Comparison of ENCODE assay signal across 8 mouse cellular contexts in genomic region chr4:46137629-46138286, GRCm38 (mm10). TPM values are rescaled to one million over a fixed set of nuclear protein-coding genes. Genes with fewer than 3 reads are reported as not detected.
DNase-seq lines count a peak whose midpoint lies in the region; ATAC-seq lines count a peak whose summit lies in the region.

No protein-coding gene starts in this region.

- H3K4me2 ChIP-seq in neural tube, embryonic 11.5 days (ENCODE audit: low read depth), result peak overlapping the region; percentile 59

- H3K27me3 ChIP-seq in neural tube, embryonic 11.5 days (ENCODE audit: control insufficient read depth, insufficient read depth, low read length), result no peaks in the 10 kb centered on the region

- peak overlapping the region; percentile 94 for H3K27ac ChIP-seq in neural tube, embryonic 11.5 days (ENCODE audit: low read depth, low read length)

- H3K9me3 ChIP-seq in neural tube, embryonic 11.5 days (ENCODE audit: control insufficient read depth, low read length), result no peaks in the 10 kb centered on the region

- peak; percentile 25 for DNase-seq in neural tube, embryonic 11.5 days (ENCODE audit: low spot score)
- no peak for DNase-seq in neural tube, embryonic 10.5 days (ENCODE audit: extremely low spot score, low spot score)
- DNase-seq in lung, postnatal 10 days, result peak; percentile 18
- DNase-seq in urinary bladder, postnatal 10 days (ENCODE audit: low spot score), result no peak
- no peak for DNase-seq in gastrocnemius, postnatal 10 days
- no peak for DNase-seq in left cerebral cortex, postnatal 10 days (ENCODE audit: extremely low spot score in 1 of 2, low spot score in 2 of 2)

- H3K9ac ChIP-seq in neural tube, embryonic 11.5 days (ENCODE audit: low read length), result peak overlapping the region; percentile 83

- WGBS in neural tube, embryonic 11.5 days, result 8% methylated on average over 17 of the region's 17 CpGs

- ATAC-seq in neural tube, embryonic 11.5 days (ENCODE audit: insufficient read depth, low FRiP score, low TSS enrichment), result peak; percentile 78
- ATAC-seq in common myeloid progenitor, adult 5-6 weeks (replicated peaks; ENCODE audit: low read depth, poor library complexity, severe bottlenecking), result peak; percentile 51
- ATAC-seq in hematopoietic stem cell, adult 5-6 weeks (replicated peaks in 1 of 2; ENCODE audit: insufficient read depth in 1 of 2, low FRiP score in 2 of 2, low TSS enrichment in 1 of 2, low read depth in 1 of 2, poor library complexity in 2 of 2, severe bottlenecking in 2 of 2), result peak; percentile 9 to 17; a peak in 3 of 4 replicates

- peak overlapping the region; percentile 62 for H3K4me3 ChIP-seq in neural tube, embryonic 11.5 days (ENCODE audit: low read depth, low read length)

- H3K4me1 ChIP-seq in neural tube, embryonic 11.5 days (ENCODE audit: control insufficient read depth, insufficient read depth, low read length), result peaks cover 9% of the 10 kb centered on the region

- intact Hi-C loops in left cerebral cortex, postnatal 10 days (cut with DNase I), result no loop called here

- peaks cover 6% of the 10 kb centered on the region; the same call in 1 of the 2 replicates for H3K36me3 ChIP-seq in neural tube, embryonic 11.5 days (ENCODE audit: control insufficient read depth, insufficient read depth, low read length)

RNA-seq across cellular contexts. Expression of gene Ncbp1, which starts 0.7 kb away (rescaled TPM):
- polyA plus RNA-seq in neural tube, embryonic 11.5 days (2014; fragmentation: Nextera tagmentation; extraction: Ambion mirVana), result 134 and 145 TPM in 2 replicates
- total RNA-seq in common myeloid progenitor, adult 5-6 weeks (2017), result 128 and 137 TPM in 2 replicates
- 74.3 and 104 TPM in 2 replicates for total RNA-seq in hematopoietic stem cell, adult 5-6 weeks (2017)
- total RNA-seq in gastrocnemius, postnatal 10 days (2021), result 10 to 100 TPM; 17.0 to 21.3 TPM
- total RNA-seq in left cerebral cortex, postnatal 10 days (2021), result 10 to 100 TPM; 48.7 to 53.1 TPM

RNA-seq across cellular contexts. Expression of gene Tstd2, which starts 0.7 kb away (rescaled TPM):
- 32.5 and 37.2 TPM in 2 replicates for polyA plus RNA-seq in neural tube, embryonic 11.5 days (2014; fragmentation: Nextera tagmentation; extraction: Ambion mirVana)
- total RNA-seq in common myeloid progenitor, adult 5-6 weeks (2017), result 24.1 and 38.2 TPM in 2 replicates
- total RNA-seq in hematopoietic stem cell, adult 5-6 weeks (2017), result 24.7 and 29.0 TPM in 2 replicates
- 10 to 100 TPM in 1 of 2 experiments, 1 to 10 TPM in 1; 9.5 to 16.8 TPM for total RNA-seq in gastrocnemius, postnatal 10 days (2021)
- 10 to 100 TPM; 16.5 to 16.9 TPM for total RNA-seq in left cerebral cortex, postnatal 10 days (2021)

RNA-seq across cellular contexts. Expression of gene Xpa, which starts 58.4 kb away (rescaled TPM):
- 24.9 and 28.4 TPM in 2 replicates for polyA plus RNA-seq in neural tube, embryonic 11.5 days (2014; fragmentation: Nextera tagmentation; extraction: Ambion mirVana)
- total RNA-seq in common myeloid progenitor, adult 5-6 weeks (2017), result 33.2 and 41.7 TPM in 2 replicates
- 59.0 and 61.1 TPM in 2 replicates for total RNA-seq in hematopoietic stem cell, adult 5-6 weeks (2017)
- total RNA-seq in gastrocnemius, postnatal 10 days (2021), result 10 to 100 TPM; 10.2 to 12.2 TPM
- 10 to 100 TPM; 14.6 to 16.2 TPM for total RNA-seq in left cerebral cortex, postnatal 10 days (2021)

Comparison
In these comparisons a context has a peak if more than half of its experiments do, and no peak if none do; other contexts are left out.
1. DNase-seq: peak in neural tube, embryonic 11.5 days (single experiment) and lung, postnatal 10 days (single experiment); none in neural tube, embryonic 10.5 days (single experiment), urinary bladder, postnatal 10 days (single experiment), gastrocnemius, postnatal 10 days (single experiment) and left cerebral cortex, postnatal 10 days (0 of 2).
2. ATAC-seq: peak in every context shown above with its lines; median percentile 78 in neural tube, embryonic 11.5 days; 51 in common myeloid progenitor, adult 5-6 weeks; 13 in hematopoietic stem cell, adult 5-6 weeks.